Mouse (Mus musculus): ENCODE results near the gene Lrrc8b.

Lrrc8b gene

GRCm38 (mm10) chr5:105415198-105415791 is at the start of gene Lrrc8b:
Gene Lrrc8b (plus strand): TSS chr5:105415775.
- DNase-seq (ENCODE audit: low read depth, low spot score) = peak; percentile 89

GRCm38 (mm10) chr5:105381482-105381881 is 34.1 kb upstream of the Lrrc8b start:
- no peak for DNase-seq (ENCODE audit: low read depth, low spot score)

- DNase-seq (ENCODE audit: low read depth, low spot score) = no peak
Observed at GRCm38 (mm10) chr5:105390346-105390745, 25.2 kb upstream of the Lrrc8b start.

- no peak for DNase-seq (ENCODE audit: low read depth, low spot score)
Observed at GRCm38 (mm10) chr5:105393731-105394130, 21.8 kb upstream of the Lrrc8b start.

GRCm38 (mm10) chr5:105395188-105395587 is 20.4 kb upstream of the Lrrc8b start:
- DNase-seq (ENCODE audit: low read depth, low spot score) = no peak

- DNase-seq (ENCODE audit: low read depth, low spot score) = no peak
Observed at GRCm38 (mm10) chr5:105398966-105399365, 16.6 kb upstream of the Lrrc8b start.

GRCm38 (mm10) chr5:105399631-105400423 is 15.7 kb upstream of the Lrrc8b start:
- peak; percentile 76 for DNase-seq (ENCODE audit: low read depth, low spot score)

- peak; percentile 52 for DNase-seq (ENCODE audit: low read depth, low spot score)
Observed at GRCm38 (mm10) chr5:105400424-105401375, 14.9 kb upstream of the Lrrc8b start.

- no peak for DNase-seq (ENCODE audit: low read depth, low spot score)
Observed at GRCm38 (mm10) chr5:105401536-105401935, 14.0 kb upstream of the Lrrc8b start.

- peak; percentile 71 for DNase-seq (ENCODE audit: low read depth, low spot score)
Observed at GRCm38 (mm10) chr5:105404961-105405360, 10.6 kb upstream of the Lrrc8b start.

GRCm38 (mm10) chr5:105407661-105408060 is 7.9 kb upstream of the Lrrc8b start:
- DNase-seq (ENCODE audit: low read depth, low spot score) = no peak

- no peak for DNase-seq (ENCODE audit: low read depth, low spot score)
Observed at GRCm38 (mm10) chr5:105409092-105409491, 6.5 kb upstream of the Lrrc8b start.

GRCm38 (mm10) chr5:105410521-105411293 is 4.9 kb upstream of the Lrrc8b start:
- DNase-seq (ENCODE audit: low read depth, low spot score) = no peak

GRCm38 (mm10) chr5:105411294-105411570 is 4.3 kb upstream of the Lrrc8b start:
- no peak for DNase-seq (ENCODE audit: low read depth, low spot score)

- no peak for DNase-seq (ENCODE audit: low read depth, low spot score)
Observed at GRCm38 (mm10) chr5:105411768-105412167, 3.8 kb upstream of the Lrrc8b start.

GRCm38 (mm10) chr5:105412634-105413033 is 2.9 kb upstream of the Lrrc8b start:
- no peak for DNase-seq (ENCODE audit: low read depth, low spot score)

GRCm38 (mm10) chr5:105414341-105415120 is 1.0 kb upstream of the Lrrc8b start:
- no peak for DNase-seq (ENCODE audit: low read depth, low spot score)

GRCm38 (mm10) chr5:105415951-105416675 is 538 bp downstream of the Lrrc8b start:
- no peak for DNase-seq (ENCODE audit: low read depth, low spot score)

- no peak for DNase-seq (ENCODE audit: low read depth, low spot score)
Observed at GRCm38 (mm10) chr5:105417217-105417616, 1.6 kb downstream of the Lrrc8b start.

- DNase-seq (ENCODE audit: low read depth, low spot score) = no peak
Observed at GRCm38 (mm10) chr5:105418364-105418763, 2.8 kb downstream of the Lrrc8b start.
